Mouse (Mus musculus) lung, postnatal 10 days (tissue): ENCODE results near the gene Uxs1.

ENCODE experiments used
- DNase-seq: peaks from one replicate; pipeline ENCODE4 v3.0.0; 2021

Uxs1 gene

GRCm38 (mm10) chr1:43827763-43828194 is at the start of gene Uxs1:
Gene Uxs1, minus strand, starts transcription at chr1:43827800.
- DNase-seq: peak; percentile 99

GRCm38 (mm10) chr1:43877233-43877632 is 49.6 kb upstream of the Uxs1 start:
- no peak for DNase-seq

GRCm38 (mm10) chr1:43871116-43871515 is 43.5 kb upstream of the Uxs1 start:
- DNase-seq: no peak

- DNase-seq: no peak
Measured at GRCm38 (mm10) chr1:43868510-43868909, 40.9 kb upstream of the Uxs1 start.

GRCm38 (mm10) chr1:43864758-43865157 is 37.2 kb upstream of the Uxs1 start:
- DNase-seq: no peak

- DNase-seq: no peak
Measured at GRCm38 (mm10) chr1:43862614-43863013, 35.0 kb upstream of the Uxs1 start.

- no peak for DNase-seq
Measured at GRCm38 (mm10) chr1:43858988-43859387, 31.4 kb upstream of the Uxs1 start.

- DNase-seq: no peak
Measured at GRCm38 (mm10) chr1:43857656-43858055, 30.1 kb upstream of the Uxs1 start.

GRCm38 (mm10) chr1:43855591-43855990 is 28.0 kb upstream of the Uxs1 start:
- DNase-seq: no peak

- no peak for DNase-seq
Measured at GRCm38 (mm10) chr1:43843398-43843797, 15.8 kb upstream of the Uxs1 start.

GRCm38 (mm10) chr1:43837236-43837635 is 9.6 kb upstream of the Uxs1 start:
- DNase-seq: no peak

GRCm38 (mm10) chr1:43830096-43830495 is 2.5 kb upstream of the Uxs1 start:
- no peak for DNase-seq

GRCm38 (mm10) chr1:43827002-43827762 is 418 bp downstream of the Uxs1 start:
- peak; percentile 51 for DNase-seq

- peak; percentile 4 for DNase-seq
Measured at GRCm38 (mm10) chr1:43826628-43827001, 985 bp downstream of the Uxs1 start.

- DNase-seq: no peak
Measured at GRCm38 (mm10) chr1:43823406-43823805, 4.2 kb downstream of the Uxs1 start.

GRCm38 (mm10) chr1:43822586-43822985 is 5.0 kb downstream of the Uxs1 start:
- DNase-seq: no peak

- no peak for DNase-seq
Measured at GRCm38 (mm10) chr1:43821804-43822203, 5.8 kb downstream of the Uxs1 start.

- DNase-seq: no peak
Measured at GRCm38 (mm10) chr1:43820571-43820970, 7.0 kb downstream of the Uxs1 start.

GRCm38 (mm10) chr1:43819091-43819490 is 8.5 kb downstream of the Uxs1 start:
- DNase-seq: no peak

GRCm38 (mm10) chr1:43818356-43818755 is 9.2 kb downstream of the Uxs1 start:
- DNase-seq: no peak

GRCm38 (mm10) chr1:43811764-43812163 is 15.8 kb downstream of the Uxs1 start:
- DNase-seq: no peak

GRCm38 (mm10) chr1:43811055-43811454 is 16.5 kb downstream of the Uxs1 start:
- no peak for DNase-seq

GRCm38 (mm10) chr1:43809351-43809750 is 18.2 kb downstream of the Uxs1 start:
- DNase-seq: no peak

- no peak for DNase-seq
Measured at GRCm38 (mm10) chr1:43803906-43804474, 23.6 kb downstream of the Uxs1 start.

- no peak for DNase-seq
Measured at GRCm38 (mm10) chr1:43798048-43798447, 29.6 kb downstream of the Uxs1 start.
